Mouse (Mus musculus) adrenal gland, adult (tissue): Measurements from ENCODE around the gene Adra2c.

ENCODE experiments used
- DNase-seq, 2 experiments: peaks; one replicate each; pipeline ENCODE4 v3.0.0; 2022 to 2023; ENCODE audit warnings: low spot score in 1 of 2; ENCODE audit not compliant: inconsistent age in 2 of 2

Adra2c gene

GRCm38 (mm10) chr5:35309853-35310252 lies 31.7 kb downstream of the Adra2c start:
- no peak for DNase-seq

GRCm38 (mm10) chr5:35311738-35312250 lies 33.7 kb downstream of the Adra2c start:
- DNase-seq, result no peak

GRCm38 (mm10) chr5:35313231-35313821 lies 35.2 kb downstream of the Adra2c start:
- peak in 1 of 2 experiments; percentile 35 for DNase-seq

- DNase-seq, result peak in 1 of 2 experiments; percentile 54
Measured at GRCm38 (mm10) chr5:35313826-35314586, 35.9 kb downstream of the Adra2c start.

- DNase-seq, result no peak
Measured at GRCm38 (mm10) chr5:35314629-35315028, 36.5 kb downstream of the Adra2c start.

GRCm38 (mm10) chr5:35315204-35315603 lies 37.1 kb downstream of the Adra2c start:
- no peak for DNase-seq

GRCm38 (mm10) chr5:35320650-35321049 lies 42.5 kb downstream of the Adra2c start:
- DNase-seq, result peak; percentile 74 to 86

GRCm38 (mm10) chr5:35330822-35331221 lies 52.7 kb downstream of the Adra2c start:
- DNase-seq, result no peak
